8 mouse cellular contexts compared by ENCODE assay signal in genomic region chr3:137980435-137981381, GRCm38 (mm10). TPM values are rescaled to one million over a fixed set of nuclear protein-coding genes. Genes with fewer than 3 reads are reported as not detected.
DNase-seq lines count a peak whose midpoint lies in the region; ATAC-seq and TF ChIP-seq lines count a peak whose summit lies in the region.

No protein-coding gene starts in this region.

- 13% methylated on average over 15 of the region's 15 CpGs for WGBS in lung, embryonic 14.5 days
- WGBS in hindbrain, embryonic 12.5 days = 38% methylated on average over 15 of the region's 15 CpGs
- 44% methylated on average over 15 of the region's 15 CpGs for WGBS in midbrain, embryonic 10.5 days

- H3K9me3 ChIP-seq in lung, embryonic 14.5 days (ENCODE audit: low read depth, low read length) = no peaks in the 10 kb centered on the region
- H3K9me3 ChIP-seq in hindbrain, embryonic 12.5 days (replicated peaks) = no peaks in the 10 kb centered on the region
- H3K9me3 ChIP-seq in midbrain, embryonic 10.5 days (replicated peaks) = no peaks in the 10 kb centered on the region

- peak overlapping the region; percentile 43 for H3K4me3 ChIP-seq in lung, embryonic 14.5 days (ENCODE audit: low read depth, low read length)
- peak overlapping the region; percentile 18 for H3K4me3 ChIP-seq in hindbrain, embryonic 12.5 days
- peak overlapping the region; percentile 42 for H3K4me3 ChIP-seq in midbrain, embryonic 10.5 days

- DNase-seq in lung, embryonic 14.5 days = peak; percentile 28
- DNase-seq in lung, postnatal 14 days = no peak
- DNase-seq in c-Kit-positive CD71-positive TER-119-negative erythroid progenitor cells, embryonic 14.5 days (ENCODE audit: low read depth) = peak; percentile 62
- no peak for DNase-seq in midbrain, embryonic 10.5 days (ENCODE audit: low spot score)
- no peak for DNase-seq in adrenal gland, postnatal 4 days (ENCODE audit: low spot score in 2 of 2)
- DNase-seq in testis, postnatal 10 days (ENCODE audit: low spot score) = no peak
- no peak for DNase-seq in layer of hippocampus, adult 9-11 months

- peak overlapping the region; percentile 72 for H3K4me2 ChIP-seq in lung, embryonic 14.5 days
- peak overlapping the region; percentile 44 for H3K4me2 ChIP-seq in hindbrain, embryonic 12.5 days (replicated peaks)

- TF ChIP-seq CTCF in lung, embryonic 14.5 days (IDR thresholded peaks at IDR 0.05; ENCODE audit: low read depth) = no peak

- peak overlapping the region; percentile 74 for H3K27ac ChIP-seq in lung, embryonic 14.5 days (ENCODE audit: low read depth)
- H3K27ac ChIP-seq in hindbrain, embryonic 12.5 days = no peak overlapping the region
- H3K27ac ChIP-seq in midbrain, embryonic 10.5 days (replicated peaks) = peak overlapping the region; percentile 69

- 0 out of 2 replicates have a peak, but pooled peaks have one; percentile 26 for ATAC-seq in lung, embryonic 14.5 days (ENCODE audit: insufficient read depth)
- ATAC-seq in hindbrain, embryonic 12.5 days (ENCODE audit: low FRiP score) = no peak

- H3K27me3 ChIP-seq in lung, embryonic 14.5 days (ENCODE audit: insufficient read depth, low read length) = no peaks in the 10 kb centered on the region
- peaks cover 6% of the 10 kb centered on the region; the same call in 1 of the 2 replicates for H3K27me3 ChIP-seq in hindbrain, embryonic 12.5 days
- H3K27me3 ChIP-seq in midbrain, embryonic 10.5 days (ENCODE audit: low read depth, poor library complexity, severe bottlenecking) = peaks cover 12% of the 10 kb centered on the region; the same call in 1 of the 2 replicates

- H3K9ac ChIP-seq in lung, embryonic 14.5 days = peak overlapping the region; percentile 66
- peak overlapping the region; percentile 15; the same call in 1 of the 2 replicates for H3K9ac ChIP-seq in hindbrain, embryonic 12.5 days

- peaks cover 5% of the 10 kb centered on the region; the same call in 1 of the 2 replicates for H3K4me1 ChIP-seq in lung, embryonic 14.5 days (ENCODE audit: insufficient read depth)
- H3K4me1 ChIP-seq in hindbrain, embryonic 12.5 days = peaks cover 10% of the 10 kb centered on the region
- peaks cover 30% of the 10 kb centered on the region for H3K4me1 ChIP-seq in midbrain, embryonic 10.5 days

- H3K36me3 ChIP-seq in lung, embryonic 14.5 days (ENCODE audit: insufficient read depth) = no peaks in the 10 kb centered on the region
- no peaks in the 10 kb centered on the region for H3K36me3 ChIP-seq in hindbrain, embryonic 12.5 days
- H3K36me3 ChIP-seq in midbrain, embryonic 10.5 days = no peaks in the 10 kb centered on the region

RNA-seq across cellular contexts. Expression of gene Dapp1, which starts 0.6 kb away (rescaled TPM):
- 8.0 and 8.1 TPM in 2 replicates for polyA plus RNA-seq in lung, embryonic 14.5 days (2014; fragmentation: Nextera tagmentation; extraction: Ambion mirVana)
- polyA plus RNA-seq in hindbrain, embryonic 12.5 days (2016; fragmentation: Nextera tagmentation; extraction: Ambion mirVana) = 2.3 and 2.6 TPM in 2 replicates
- 2.3 and 2.9 TPM in 2 replicates for polyA plus RNA-seq in midbrain, embryonic 10.5 days (2016; fragmentation: Nextera tagmentation; extraction: Ambion mirVana)
- 10 to 100 TPM; 11.6 to 13.8 TPM for total RNA-seq in adrenal gland, postnatal 4 days (2021)

Comparison
In these comparisons a context has a peak if more than half of its experiments do, and no peak if none do; other contexts are left out.
1. DNase-seq: peak in lung, embryonic 14.5 days (single experiment) and c-Kit-positive CD71-positive TER-119-negative erythroid progenitor cells, embryonic 14.5 days (single experiment); none in lung, postnatal 14 days (single experiment), midbrain, embryonic 10.5 days (single experiment), adrenal gland, postnatal 4 days (0 of 2), testis, postnatal 10 days (single experiment) and layer of hippocampus, adult 9-11 months (single experiment).
2. Peak in every context shown above with its lines, with median percentiles within 50 percentile points of each other: H3K4me3 ChIP-seq.